Mouse (Mus musculus) embryonic facial prominence, embryonic 13.5 days (tissue): ENCODE data around the gene Gpr82. TPM values are rescaled to one million over a fixed set of nuclear protein-coding genes. Genes with fewer than 3 reads are reported as not detected.

Experiments used
- ATAC-seq: fragments of 200-750 bp; cut with Nextera tagmentation; 2 replicates; pipeline ENCODE4 v1.8.0; 2017; ENCODE audit warnings: low read depth; ENCODE audit not compliant: insufficient number of reproducible peaks, insufficient read depth, low FRiP score, low TSS enrichment
- H3K27ac ChIP-seq: fragments of 300-500 bp; sonication (generic); 2 replicates; pipeline ENCODE4 v1.5.1; 2015; ENCODE audit warnings: moderate library complexity, mild to moderate bottlenecking, inconsistent platforms
- H3K27me3 ChIP-seq: fragments of 300-500 bp; sonication (generic); 2 replicates; pipeline ENCODE4 v1.6.1; 2015; ENCODE audit warnings: mild to moderate bottlenecking, inconsistent platforms
- H3K36me3 ChIP-seq: fragments of 300-500 bp; sonication (generic); 2 replicates; pipeline ENCODE4 v1.6.1; 2015; ENCODE audit warnings: mild to moderate bottlenecking, inconsistent platforms
- H3K4me1 ChIP-seq: fragments of 300-500 bp; sonication (generic); 2 replicates; pipeline ENCODE4 v1.6.1; 2015; ENCODE audit warnings: inconsistent platforms
- H3K4me2 ChIP-seq: fragments of 300-500 bp; sonication (generic); 2 replicates; pipeline ENCODE4 v1.6.1; 2015; ENCODE audit warnings: moderate library complexity, mild to moderate bottlenecking, inconsistent platforms
- H3K4me3 ChIP-seq: fragments of 300-500 bp; sonication (generic); 2 replicates; pipeline ENCODE4 v1.5.1; 2015; ENCODE audit warnings: mild to moderate bottlenecking, inconsistent platforms
- H3K9ac ChIP-seq: fragments of 300-500 bp; sonication (generic); 2 replicates; pipeline ENCODE4 v1.6.1; 2015; ENCODE audit warnings: mild to moderate bottlenecking, inconsistent platforms
- H3K9me3 ChIP-seq: fragments of 300-500 bp; sonication (generic); 2 replicates; pipeline ENCODE4 v1.6.1; 2016; ENCODE audit warnings: inconsistent platforms
- WGBS: fragments of 180-500 bp; shearing (Covaris S2); methylation state at CpG from one replicate; pipeline ENCODE4 v1.1.7; 2015; ENCODE audit warnings: mixed read lengths; 5-methylcytosine and 5-hydroxymethylcytosine counted together
- microRNA-seq: library from miRNA; unstranded; fragments of <30 nt; microRNA quantifications from one replicate; pipeline ENCODE4, GENCODE M21; 2016
- polyA plus RNA-seq: library from polyadenylated mRNA; unstranded; fragments of >200 nt; fragmentation: Nextera tagmentation; extraction: Ambion mirVana; gene quantifications from 2 replicates; pipeline ENCODE4 v1.2.1, GENCODE M21; 2015

Gpr82 gene
- polyA plus RNA-seq, 1 experiment from 2014 or later = 0.73 TPM

GRCm38 (mm10) chrX:13700681-13701080 lies 39.5 kb downstream of the Gpr82 start:
- Histone ChIP-seq H3K9ac (no peak overlapping the region), H3K4me1 (no peaks in the 10 kb centered on the region), H3K36me3 (no peaks in the 10 kb centered on the region), H3K9me3 (no peaks in the 10 kb centered on the region), H3K4me2 (no peak overlapping the region), H3K4me3 (no peak overlapping the region), H3K27ac (no peak overlapping the region), H3K27me3 (no peaks in the 10 kb centered on the region; the same call in 1 of the 2 replicates)
- ATAC-seq = no peak
- 88% methylated on average over 3 of the region's 3 CpGs for WGBS

- Histone ChIP-seq H3K9ac (no peak overlapping the region), H3K36me3 (no peaks in the 10 kb centered on the region), H3K4me2 (no peak overlapping the region), H3K27me3 (no peaks in the 10 kb centered on the region), H3K9me3 (no peaks in the 10 kb centered on the region), H3K4me3 (no peak overlapping the region), H3K27ac (no peak overlapping the region), H3K4me1 (no peaks in the 10 kb centered on the region)
- 27% methylated on average over 2 of the region's 2 CpGs for WGBS
- ATAC-seq = no peak
Measured at GRCm38 (mm10) chrX:13705051-13705450, 43.9 kb downstream of the Gpr82 start.

DNA sequence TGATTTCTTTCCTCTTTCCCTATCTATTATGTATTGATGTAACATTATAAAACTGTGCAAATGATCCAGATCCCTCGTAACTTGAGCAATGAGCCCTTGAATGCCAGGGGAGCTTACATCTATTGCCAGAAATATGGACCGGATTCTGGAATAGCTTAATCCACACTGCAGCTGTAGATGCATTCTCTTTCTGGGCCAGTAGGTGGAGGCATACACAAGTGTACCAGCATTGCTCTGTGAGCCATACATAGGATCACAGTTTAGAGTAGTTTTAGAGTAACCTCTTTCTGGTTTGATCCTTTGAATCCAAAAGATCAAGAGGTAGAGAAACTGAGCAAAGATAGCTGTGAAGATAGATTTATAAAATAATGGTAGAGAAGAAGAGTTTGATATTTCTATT lies 49.0 kb downstream of the Gpr82 start:
- H3K4me2 ChIP-seq = no peak overlapping the region
- H3K27ac ChIP-seq = no peak overlapping the region
- no peaks in the 10 kb centered on the region for H3K9me3 ChIP-seq
- WGBS = 30% methylated on average over 2 of the region's 2 CpGs
- no peak overlapping the region for H3K9ac ChIP-seq
- no peaks in the 10 kb centered on the region for H3K27me3 ChIP-seq
- no peak overlapping the region for H3K4me3 ChIP-seq
- no peak for ATAC-seq
- peaks cover 4% of the 10 kb centered on the region for H3K36me3 ChIP-seq
- no peaks in the 10 kb centered on the region for H3K4me1 ChIP-seq

Small RNAs within 50 kb of the gene (microRNA-seq; reads per million reads assigned to microRNA genes)
- not detected for gene Gm25246

Other genes with a start within 250 kb of the Gpr82 start
- gene Nyx, start 195.3 kb upstream of the Gpr82 start, polyA plus RNA-seq = 0.07 and 0.08 TPM in 2 replicates
- gene Gpr34, start 29.3 kb upstream of the Gpr82 start, polyA plus RNA-seq = 1.8 and 2.9 TPM in 2 replicates
- 16.5 and 17.0 TPM in 2 replicates for gene Cask, start 190.0 kb downstream of the Gpr82 start, polyA plus RNA-seq